Mouse (Mus musculus) liver, adult 2 months (tissue): ENCODE measurements at regions not wholly inside any gene's neighbourhood (a gene's known extent, or its start where the extent isn't known, plus 50 kb on each side); places are given as distances from the start of the nearest gene placed in this dataset.

Source experiments
- CTCF ChIP-seq: fragments of 200-500 bp; IDR thresholded peaks from 2 replicates; pipeline ENCODE4 v1.5.1; 2011; ENCODE audit warnings: low read depth, low read length, control low read depth
- POLR2A ChIP-seq: fragments of 200-500 bp; IDR thresholded peaks from 2 replicates; pipeline ENCODE4 v1.6.1; 2011; ENCODE audit warnings: low read length, control low read depth; ENCODE audit not compliant: insufficient read depth; ENCODE audit errors: extremely low read depth

DNA sequence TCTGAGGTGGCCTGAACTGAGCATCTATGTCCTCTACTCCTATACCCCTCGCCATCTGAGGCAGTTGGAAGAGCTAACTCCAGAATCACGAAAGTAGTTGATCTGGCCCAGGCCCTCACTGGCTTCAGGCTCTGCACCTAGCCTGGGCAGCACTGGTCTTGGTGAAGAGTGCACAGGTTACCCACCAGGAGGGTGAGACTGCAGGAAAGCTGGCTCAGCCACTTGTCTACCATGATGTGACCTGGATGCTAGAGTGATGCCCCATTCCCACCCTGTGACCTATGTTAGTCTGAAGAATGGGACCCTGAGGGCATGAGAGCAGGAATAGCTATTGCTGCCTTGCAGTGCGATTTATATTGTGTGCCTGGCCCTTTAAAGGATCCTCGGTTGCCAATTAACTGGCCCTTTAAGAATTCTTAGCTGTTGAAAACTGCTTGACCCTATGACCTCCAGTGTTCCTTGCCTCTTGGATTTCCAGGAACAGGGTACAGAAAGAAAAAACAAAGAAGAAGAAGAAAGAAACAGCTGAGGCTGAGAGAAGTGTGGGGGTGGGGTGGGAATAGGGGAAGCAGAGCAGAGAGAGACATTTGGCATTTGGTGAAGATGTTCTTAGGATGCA, 67.2 kb upstream of the Adgrl3 start:
- no peak for TF ChIP-seq POLR2A
- TF ChIP-seq CTCF = no peak
